Mouse (Mus musculus) regulatory T cell (primary cell): ENCODE data around the gene Tlr4.

ENCODE experiments used
- in situ Hi-C: fragments of 300-600 bp; cut with MboI, MseI; formaldehyde crosslinking; loops from one replicate; pipeline ENCODE4 v1.15.1; 2025; ENCODE audit warnings: high pct_unique_total_duplicates

Gene Tlr4

GRCm38 (mm10) chr4:66827463-66828162 lies at the start of gene Tlr4:
TSS of gene Tlr4 (plus strand) at chr4:66827584.
- in situ Hi-C loops: no loop called here

GRCm38 (mm10) chr4:66794283-66794682 lies 33.1 kb upstream of the Tlr4 start:
- in situ Hi-C loops: no loop called here

GRCm38 (mm10) chr4:66796683-66797082 lies 30.7 kb upstream of the Tlr4 start:
- in situ Hi-C loops: no loop called here

- in situ Hi-C loops: no loop called here
These were observed 22.7 kb upstream of the Tlr4 start for GRCm38 (mm10) chr4:66804552-66805301.

GRCm38 (mm10) chr4:66805747-66806146 lies 21.6 kb upstream of the Tlr4 start:
- in situ Hi-C loops: no loop called here

- in situ Hi-C loops: no loop called here
These were observed 10.9 kb upstream of the Tlr4 start for GRCm38 (mm10) chr4:66816364-66817026.

GRCm38 (mm10) chr4:66821171-66821570 lies 6.2 kb upstream of the Tlr4 start:
- in situ Hi-C loops: no loop called here

GRCm38 (mm10) chr4:66821764-66822163 lies 5.6 kb upstream of the Tlr4 start:
- in situ Hi-C loops: no loop called here

GRCm38 (mm10) chr4:66828163-66828668 lies 832 bp downstream of the Tlr4 start:
- in situ Hi-C loops: no loop called here

- in situ Hi-C loops: no loop called here
These were observed 1.3 kb downstream of the Tlr4 start for GRCm38 (mm10) chr4:66828686-66829085.

- in situ Hi-C loops: no loop called here
These were observed 10.7 kb downstream of the Tlr4 start for GRCm38 (mm10) chr4:66838071-66838470.

GRCm38 (mm10) chr4:66843255-66843654 lies 15.9 kb downstream of the Tlr4 start:
- in situ Hi-C loops: no loop called here

GRCm38 (mm10) chr4:66852011-66852410 lies 24.6 kb downstream of the Tlr4 start:
- in situ Hi-C loops: no loop called here

GRCm38 (mm10) chr4:66856992-66857391 lies 29.6 kb downstream of the Tlr4 start:
- in situ Hi-C loops: no loop called here

GRCm38 (mm10) chr4:66869919-66870318 lies 42.5 kb downstream of the Tlr4 start:
- in situ Hi-C loops: no loop called here

- in situ Hi-C loops: no loop called here
These were observed 44.6 kb downstream of the Tlr4 start for GRCm38 (mm10) chr4:66872026-66872425.

- in situ Hi-C loops: no loop called here
These were observed 46.0 kb downstream of the Tlr4 start for GRCm38 (mm10) chr4:66873342-66873741.

GRCm38 (mm10) chr4:66875751-66876150 lies 48.4 kb downstream of the Tlr4 start:
- in situ Hi-C loops: no loop called here

GRCm38 (mm10) chr4:66877609-66878008 lies 50.2 kb downstream of the Tlr4 start:
- in situ Hi-C loops: no loop called here

GRCm38 (mm10) chr4:66881496-66881895 lies 54.1 kb downstream of the Tlr4 start:
- in situ Hi-C loops: no loop called here

GRCm38 (mm10) chr4:66883264-66883663 lies 55.9 kb downstream of the Tlr4 start:
- in situ Hi-C loops: no loop called here

- in situ Hi-C loops: no loop called here
These were observed 67.2 kb downstream of the Tlr4 start for GRCm38 (mm10) chr4:66894547-66894946.
